ENCODE assay signal across 9 mouse cellular contexts in the genomic region with DNA sequence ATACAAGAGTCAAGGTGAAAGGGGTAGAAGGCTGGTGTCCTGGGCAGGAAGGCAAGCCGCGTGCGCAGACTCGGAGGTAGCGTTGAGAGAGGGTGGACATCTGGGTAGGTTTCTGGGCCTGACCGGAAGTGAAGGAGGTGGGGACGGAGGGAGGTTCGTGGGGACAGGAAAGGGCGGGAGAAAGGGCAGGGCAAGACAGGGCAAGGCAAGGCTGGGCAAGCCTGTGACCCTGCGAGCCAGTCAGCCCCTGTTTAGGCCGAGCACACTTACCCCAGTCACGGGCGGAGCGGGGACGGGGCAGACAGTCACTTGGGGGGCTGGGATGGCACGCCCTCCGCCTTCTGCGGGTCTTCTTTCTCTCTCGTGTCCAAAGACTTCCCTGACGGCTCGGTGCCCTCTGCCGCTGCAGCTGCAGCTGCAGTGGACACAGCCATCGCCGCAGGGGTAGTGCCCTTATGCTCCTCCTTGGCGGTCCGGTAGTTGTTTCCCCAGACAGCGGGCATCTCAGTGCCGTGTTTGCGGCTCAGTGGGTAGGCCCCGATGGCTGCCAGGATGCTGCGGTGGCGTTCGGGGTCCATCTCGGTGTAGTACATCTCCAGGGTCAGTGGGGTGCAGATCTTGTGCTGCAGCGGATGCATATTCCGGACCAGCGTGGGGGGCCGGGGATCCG. TPM values are rescaled to one million over a fixed set of nuclear protein-coding genes. Genes with fewer than 3 reads are reported as not detected.
DNase-seq lines count a peak whose midpoint lies in the region; ATAC-seq and TF ChIP-seq lines count a peak whose summit lies in the region.
"Had no signal": no experiment of that assay in that cellular context is flagged by ENCODE, and none has a peak within 500 bp of the region (broad histone marks: within the 10 kb centered on the region; RNA-seq: fewer than 3 reads in every experiment).

No protein-coding gene starts in this region.

- H3K27me3 ChIP-seq in embryonic facial prominence, embryonic 13.5 days: peaks cover 48% of the 10 kb centered on the region
- peaks cover 13% of the 10 kb centered on the region; the same call in 1 of the 2 replicates for H3K27me3 ChIP-seq in intestine, embryonic 14.5 days (replicated peaks; ENCODE audit: control insufficient read depth, insufficient read depth, low read length)
- peaks cover 95% of the 10 kb centered on the region for H3K27me3 ChIP-seq in midbrain, embryonic 13.5 days
- H3K27me3 ChIP-seq in cerebellum, adult 2 months (ENCODE audit: control insufficient read depth, insufficient read depth, low read length): no peaks in the 10 kb centered on the region

- H3K36me3 ChIP-seq in embryonic facial prominence, embryonic 13.5 days: no peaks in the 10 kb centered on the region
- no peaks in the 10 kb centered on the region for H3K36me3 ChIP-seq in intestine, embryonic 14.5 days (ENCODE audit: control insufficient read depth, insufficient read depth, low read length)
- H3K36me3 ChIP-seq in midbrain, embryonic 13.5 days: peaks cover 39% of the 10 kb centered on the region

- DNase-seq in adrenal gland, postnatal 14 days: peak; percentile 54
- DNase-seq in adrenal gland, postnatal 25 days: no peak
- DNase-seq in intestine, embryonic 14.5 days (ENCODE audit: low spot score): no peak
- no peak for DNase-seq in cerebellum, adult 2 months
- DNase-seq in adipocyte (ENCODE audit: low spot score): no peak
- no peak for DNase-seq in ovary, postnatal 10 days (ENCODE audit: low spot score)

- H3K27ac ChIP-seq in embryonic facial prominence, embryonic 13.5 days: no peak overlapping the region
- H3K27ac ChIP-seq in intestine, embryonic 14.5 days (ENCODE audit: low read depth): no peak overlapping the region
- no peak overlapping the region for H3K27ac ChIP-seq in midbrain, embryonic 13.5 days
- no peak overlapping the region for H3K27ac ChIP-seq in cerebellum, adult 2 months (ENCODE audit: insufficient read depth, low read length)

- peak overlapping the region; percentile 56 for H3K4me2 ChIP-seq in embryonic facial prominence, embryonic 13.5 days
- peak overlapping the region; percentile 48 for H3K4me2 ChIP-seq in intestine, embryonic 14.5 days (ENCODE audit: low read length)
- peak overlapping the region; percentile 35 for H3K4me2 ChIP-seq in midbrain, embryonic 13.5 days (replicated peaks)

- WGBS in embryonic facial prominence, embryonic 13.5 days: 31% methylated on average over 32 of the region's 39 CpGs
- whole genome bisulfite sequencing in intestine, embryonic 14.5 days: 28% methylated on average over 38 of the region's 39 CpGs
- 27% methylated on average over 39 of the region's 39 CpGs for WGBS in midbrain, embryonic 13.5 days
- 40% methylated on average over 39 of the region's 39 CpGs for WGBS in cerebellum, adult 2 months

- no peak for TF ChIP-seq POLR2A in cerebellum, adult 2 months (IDR thresholded peaks at IDR 0.05; ENCODE audit: borderline replicate concordance, insufficient read depth, low read length)

- no peak for TF ChIP-seq CTCF in cerebellum, adult 2 months (IDR thresholded peaks at IDR 0.05; ENCODE audit: borderline replicate concordance, insufficient read depth, low read depth, low read length)

- peak overlapping the region; percentile 31 for H3K4me3 ChIP-seq in embryonic facial prominence, embryonic 13.5 days
- H3K4me3 ChIP-seq in intestine, embryonic 14.5 days (ENCODE audit: low read depth, low read length): 0 out of 2 replicates have a peak overlapping the region, but pooled peaks have one; percentile 9
- no peak overlapping the region; the same call in 1 of the 2 replicates for H3K4me3 ChIP-seq in midbrain, embryonic 13.5 days (replicated peaks)
- H3K4me3 ChIP-seq in cerebellum, adult 2 months (replicated peaks; ENCODE audit: insufficient read depth, low read depth, low read length): no peak overlapping the region

- no peaks in the 10 kb centered on the region; the same call in 1 of the 2 replicates for H3K4me1 ChIP-seq in embryonic facial prominence, embryonic 13.5 days
- H3K4me1 ChIP-seq in intestine, embryonic 14.5 days (replicated peaks; ENCODE audit: control insufficient read depth, insufficient read depth, low read length): no peaks in the 10 kb centered on the region
- H3K4me1 ChIP-seq in midbrain, embryonic 13.5 days (replicated peaks): 0 out of 2 replicates have a peak, but pooled peaks cover under 1% of the 10 kb centered on the region
- no peaks in the 10 kb centered on the region for H3K4me1 ChIP-seq in cerebellum, adult 2 months (ENCODE audit: control insufficient read depth, insufficient read depth, low read length)

- no peaks in the 10 kb centered on the region for H3K9me3 ChIP-seq in embryonic facial prominence, embryonic 13.5 days
- no peaks in the 10 kb centered on the region for H3K9me3 ChIP-seq in intestine, embryonic 14.5 days (ENCODE audit: control insufficient read depth, low read length)
- no peaks in the 10 kb centered on the region for H3K9me3 ChIP-seq in midbrain, embryonic 13.5 days

- ATAC-seq in embryonic facial prominence, embryonic 13.5 days (ENCODE audit: insufficient number of reproducible peaks, insufficient read depth, low FRiP score, low TSS enrichment, low read depth): no peak
- ATAC-seq in intestine, embryonic 14.5 days (replicated peaks; ENCODE audit: low FRiP score, low TSS enrichment, low read depth): no peak
- ATAC-seq in midbrain, embryonic 13.5 days: peak; percentile 55; the same call in 1 of the 2 replicates

- H3K9ac ChIP-seq in embryonic facial prominence, embryonic 13.5 days: peak overlapping the region; percentile 54
- peak overlapping the region; percentile 44 for H3K9ac ChIP-seq in intestine, embryonic 14.5 days (ENCODE audit: low read length)
- H3K9ac ChIP-seq in midbrain, embryonic 13.5 days (replicated peaks): no peak overlapping the region

RNA-seq across cellular contexts. Expression of a gene that starts 12.2 kb away (rescaled TPM):
- 6.8 and 7.7 TPM in 2 replicates for total RNA-seq in adrenal gland, postnatal 14 days (2021)
- 5.8 and 6.1 TPM in 2 replicates for total RNA-seq in adrenal gland, postnatal 25 days (2021)
- polyA plus RNA-seq in embryonic facial prominence, embryonic 13.5 days (2015; fragmentation: Nextera tagmentation; extraction: Ambion mirVana): 3.1 and 4.0 TPM in 2 replicates
- polyA plus RNA-seq in intestine, embryonic 14.5 days (2014; fragmentation: Nextera tagmentation; extraction: Ambion mirVana): 2.8 and 3.5 TPM in 2 replicates
- polyA plus RNA-seq in midbrain, embryonic 13.5 days (2015; fragmentation: Nextera tagmentation; extraction: Ambion mirVana): 88.6 and 92.6 TPM in 2 replicates
- polyA plus RNA-seq in cerebellum, adult 2 months (2012; rRNA removed): 189 and 198 TPM in 2 replicates
- polyA plus RNA-seq: C2C12 had no signal

RNA-seq across cellular contexts. Expression of a gene that starts 21.3 kb away (rescaled TPM):
- not detected in 2 replicates for total RNA-seq in adrenal gland, postnatal 14 days (2021)
- not detected in 2 replicates for total RNA-seq in adrenal gland, postnatal 25 days (2021)
- polyA plus RNA-seq in embryonic facial prominence, embryonic 13.5 days (2015; fragmentation: Nextera tagmentation; extraction: Ambion mirVana): 0.20 TPM in 1 of 2 replicates, not detected in the other
- polyA plus RNA-seq in intestine, embryonic 14.5 days (2014; fragmentation: Nextera tagmentation; extraction: Ambion mirVana): not detected in 2 replicates
- 3.6 and 4.4 TPM in 2 replicates for polyA plus RNA-seq in midbrain, embryonic 13.5 days (2015; fragmentation: Nextera tagmentation; extraction: Ambion mirVana)
- polyA plus RNA-seq in cerebellum, adult 2 months (2012; rRNA removed): not detected in 2 replicates

RNA-seq across cellular contexts. Expression of a gene that starts 23.0 kb away (rescaled TPM):
- not detected in 2 replicates for total RNA-seq in adrenal gland, postnatal 14 days (2021)
- total RNA-seq in adrenal gland, postnatal 25 days (2021): not detected in 2 replicates
- 2.2 TPM in 1 of 2 replicates, not detected in the other for polyA plus RNA-seq in embryonic facial prominence, embryonic 13.5 days (2015; fragmentation: Nextera tagmentation; extraction: Ambion mirVana)
- 119 and 202 TPM in 2 replicates for polyA plus RNA-seq in intestine, embryonic 14.5 days (2014; fragmentation: Nextera tagmentation; extraction: Ambion mirVana)
- polyA plus RNA-seq in midbrain, embryonic 13.5 days (2015; fragmentation: Nextera tagmentation; extraction: Ambion mirVana): 0.46 TPM in 1 of 2 replicates, not detected in the other
- polyA plus RNA-seq in cerebellum, adult 2 months (2012; rRNA removed): not detected in 2 replicates
- polyA plus RNA-seq: C2C12 had no signal

RNA-seq across cellular contexts. Expression of a gene that starts 32.1 kb away (rescaled TPM):
- total RNA-seq in adrenal gland, postnatal 14 days (2021): 70.4 and 79.8 TPM in 2 replicates
- 68.5 and 85.2 TPM in 2 replicates for total RNA-seq in adrenal gland, postnatal 25 days (2021)
- 26.0 and 26.9 TPM in 2 replicates for polyA plus RNA-seq in embryonic facial prominence, embryonic 13.5 days (2015; fragmentation: Nextera tagmentation; extraction: Ambion mirVana)
- 34.9 and 39.4 TPM in 2 replicates for polyA plus RNA-seq in intestine, embryonic 14.5 days (2014; fragmentation: Nextera tagmentation; extraction: Ambion mirVana)
- polyA plus RNA-seq in midbrain, embryonic 13.5 days (2015; fragmentation: Nextera tagmentation; extraction: Ambion mirVana): 19.9 and 20.1 TPM in 2 replicates
- 94.7 and 98.3 TPM in 2 replicates for polyA plus RNA-seq in cerebellum, adult 2 months (2012; rRNA removed)

RNA-seq across cellular contexts. Expression of a gene that starts 33.7 kb away (rescaled TPM):
- 27.2 and 28.0 TPM in 2 replicates for total RNA-seq in adrenal gland, postnatal 14 days (2021)
- total RNA-seq in adrenal gland, postnatal 25 days (2021): 21.1 and 31.8 TPM in 2 replicates
- 66.3 and 70.1 TPM in 2 replicates for polyA plus RNA-seq in embryonic facial prominence, embryonic 13.5 days (2015; fragmentation: Nextera tagmentation; extraction: Ambion mirVana)
- polyA plus RNA-seq in intestine, embryonic 14.5 days (2014; fragmentation: Nextera tagmentation; extraction: Ambion mirVana): 56.0 and 61.2 TPM in 2 replicates
- 61.1 and 62.9 TPM in 2 replicates for polyA plus RNA-seq in midbrain, embryonic 13.5 days (2015; fragmentation: Nextera tagmentation; extraction: Ambion mirVana)
- polyA plus RNA-seq in cerebellum, adult 2 months (2012; rRNA removed): 51.4 and 54.5 TPM in 2 replicates

Comparison
In these comparisons a context has a peak if more than half of its experiments do, and no peak if none do; other contexts are left out.
1. H3K4me3 ChIP-seq: peak in embryonic facial prominence, embryonic 13.5 days (single experiment) and intestine, embryonic 14.5 days (single experiment); none in midbrain, embryonic 13.5 days (single experiment) and cerebellum, adult 2 months (single experiment).
2. RNA of a gene that starts 12.2 kb away (polyA plus RNA-seq): 189 to 198 TPM in cerebellum, adult 2 months and 88.6 to 92.6 TPM in midbrain, embryonic 13.5 days; 2.8 to 3.5 TPM in intestine, embryonic 14.5 days and 3.1 to 4.0 TPM in embryonic facial prominence, embryonic 13.5 days; every median in the first group is over 10 times any median in the second.
3. RNA of a gene that starts 23.0 kb away (polyA plus RNA-seq): 119 to 202 TPM in intestine, embryonic 14.5 days; not detected in cerebellum, adult 2 months, 2.2 TPM in embryonic facial prominence, embryonic 13.5 days and 0.46 TPM in midbrain, embryonic 13.5 days; every median in the first group is over 10 times any median in the second.
4. Peak in every context shown above with its lines, with median percentiles within 50 percentile points of each other: H3K4me2 ChIP-seq.